Mouse (Mus musculus) heart, postnatal 10 days (tissue): ENCODE data around the gene Ramac. TPM values are rescaled to one million over a fixed set of nuclear protein-coding genes. Genes with fewer than 3 reads are reported as not detected.

ENCODE experiments used
- DNase-seq, 2 experiments: peaks; one replicate each; pipeline ENCODE4 v3.0.0; 2021
- intact Hi-C: fragments of 180-260 bp; cut with DNase I; formaldehyde crosslinking; loops from one replicate; pipeline ENCODE4 v1.15.1; 2025
- total RNA-seq, 2 experiments: library from RNA; stranded (reverse); gene quantifications; 2 replicates each; pipeline ENCODE4 v1.2.3; 2021

Ramac gene
- total RNA-seq, 2 experiments from 2014 or later, result 33.1 to 35.1 TPM

- intact Hi-C loops, result no loop called here
- DNase-seq, result no peak
These were observed 10.2 kb downstream of the Ramac start for GRCm38 (mm10) chr7:81772786-81773539.

- no peak for DNase-seq
- intact Hi-C loops, result no loop called here
These were observed 12.6 kb downstream of the Ramac start for GRCm38 (mm10) chr7:81775325-81775724.

GRCm38 (mm10) chr7:81777667-81778218 is 15.0 kb downstream of the Ramac start:
- intact Hi-C loops, result no loop called here

GRCm38 (mm10) chr7:81788536-81788935 is 25.8 kb downstream of the Ramac start:
- DNase-seq, result peak in 1 of 2 experiments; percentile 30
- intact Hi-C loops, result loop anchor here (2.0 to 5.0 kb wide), 4 partner anchors 40 to 329 kb away; partner anchors contain the start of gene Btbd1

More at GRCm38 (mm10) chr7:81777667-81778218, 15.0 kb downstream of the Ramac start:
- peak in 1 of 2 experiments; percentile 23 for DNase-seq

- intact Hi-C loops, result loop anchor here (2.0 to 5.0 kb wide), 4 partner anchors 40 to 328 kb away; partner anchors contain the start of gene Btbd1
- peak; percentile 85 to 89 for DNase-seq
These were observed 26.5 kb downstream of the Ramac start, which contains the start of gene 3110040N11Rik for GRCm38 (mm10) chr7:81789095-81789757. Gene 3110040N11Rik, minus strand, starts transcription at chr7:81789478.

- DNase-seq, result no peak
- intact Hi-C loops, result no loop called here
These were observed 43.3 kb downstream of the Ramac start for GRCm38 (mm10) chr7:81806067-81806466.

Other genes starting within 250 kb of the Ramac start
- 100 to 1,000 TPM; 214 to 226 TPM for gene Fsd2, start 196.0 kb upstream of the Ramac start, total RNA-seq
- gene Whamm, start 191.7 kb upstream of the Ramac start, total RNA-seq, result 1 to 10 TPM; 8.1 to 9.2 TPM
- gene Homer2, start 55.4 kb upstream of the Ramac start, total RNA-seq, result 10 to 100 TPM; 58.8 to 59.7 TPM
- 10 to 100 TPM; 23.5 to 24.4 TPM for gene 3110040N11Rik, start 26.6 kb downstream of the Ramac start, total RNA-seq
- 100 to 1,000 TPM; 131 to 138 TPM for gene Btbd1, start 66.5 kb downstream of the Ramac start, total RNA-seq
- not detected for gene Gm10160, start 92.9 kb downstream of the Ramac start, total RNA-seq
- gene Tm6sf1, start 96.1 kb downstream of the Ramac start, total RNA-seq, result 10 to 100 TPM; 13.7 to 17.1 TPM
- gene Hdgfl3, start 171.5 kb downstream of the Ramac start, total RNA-seq, result 10 to 100 TPM; 12.3 to 14.3 TPM
- 1 to 10 TPM; 1.8 to 2.9 TPM for gene Bnc1, start 229.4 kb downstream of the Ramac start, total RNA-seq